Mouse (Mus musculus): Measurements from ENCODE around the gene Ppip5k2.
A peak's percentile ranks its signal among the peaks of the same experiment; 100 is the strongest.

Ppip5k2 gene

GRCm38 (mm10) chr1:97754392-97754791 lies 15.8 kb downstream of the Ppip5k2 start:
- DNase-seq (ENCODE audit: low spot score): no peak

GRCm38 (mm10) chr1:97753216-97753615 lies 17.0 kb downstream of the Ppip5k2 start:
- no peak for DNase-seq (ENCODE audit: low spot score)

GRCm38 (mm10) chr1:97748163-97748562 lies 22.0 kb downstream of the Ppip5k2 start:
- DNase-seq (ENCODE audit: low spot score): no peak

- DNase-seq (ENCODE audit: low spot score): no peak
These were observed 23.9 kb downstream of the Ppip5k2 start for GRCm38 (mm10) chr1:97746261-97746660.

- no peak for DNase-seq (ENCODE audit: low spot score)
These were observed 24.5 kb downstream of the Ppip5k2 start for GRCm38 (mm10) chr1:97745712-97746111.

- no peak for DNase-seq (ENCODE audit: low spot score)
These were observed 27.1 kb downstream of the Ppip5k2 start for GRCm38 (mm10) chr1:97743063-97743462.

GRCm38 (mm10) chr1:97729339-97729738 lies 40.9 kb downstream of the Ppip5k2 start:
- no peak for DNase-seq (ENCODE audit: low spot score)

GRCm38 (mm10) chr1:97726730-97727129 lies 43.5 kb downstream of the Ppip5k2 start:
- DNase-seq (ENCODE audit: low spot score): no peak

GRCm38 (mm10) chr1:97718440-97718839 lies 51.8 kb downstream of the Ppip5k2 start:
- DNase-seq (ENCODE audit: low spot score): no peak

- DNase-seq (ENCODE audit: low spot score): no peak
These were observed 55.8 kb downstream of the Ppip5k2 start for GRCm38 (mm10) chr1:97714334-97714868.

GRCm38 (mm10) chr1:97710520-97710919 lies 59.7 kb downstream of the Ppip5k2 start:
- no peak for DNase-seq (ENCODE audit: low spot score)

GRCm38 (mm10) chr1:97705389-97705788 lies 64.8 kb downstream of the Ppip5k2 start:
- no peak for DNase-seq (ENCODE audit: low spot score)

- DNase-seq (ENCODE audit: low spot score): no peak
These were observed 65.6 kb downstream of the Ppip5k2 start for GRCm38 (mm10) chr1:97704646-97705045.

GRCm38 (mm10) chr1:97698956-97699570 lies 71.1 kb downstream of the Ppip5k2 start:
- DNase-seq (ENCODE audit: low spot score): no peak

- no peak for DNase-seq (ENCODE audit: low spot score)
These were observed 72.9 kb downstream of the Ppip5k2 start for GRCm38 (mm10) chr1:97697273-97697672.

GRCm38 (mm10) chr1:97693825-97694224 lies 76.4 kb downstream of the Ppip5k2 start:
- DNase-seq (ENCODE audit: low spot score): no peak

- DNase-seq (ENCODE audit: low spot score): peak; percentile 37
These were observed 81.5 kb downstream of the Ppip5k2 start for GRCm38 (mm10) chr1:97688756-97689155.

- DNase-seq (ENCODE audit: low spot score): no peak
These were observed 93.6 kb downstream of the Ppip5k2 start for GRCm38 (mm10) chr1:97676526-97677177.

GRCm38 (mm10) chr1:97676115-97676514 lies 94.1 kb downstream of the Ppip5k2 start:
- DNase-seq (ENCODE audit: low spot score): no peak

- DNase-seq (ENCODE audit: low spot score): peak; percentile 11
These were observed 97.4 kb downstream of the Ppip5k2 start for GRCm38 (mm10) chr1:97672849-97673248.

- DNase-seq (ENCODE audit: low spot score): no peak
These were observed 102.9 kb downstream of the Ppip5k2 start for GRCm38 (mm10) chr1:97667288-97667687.

GRCm38 (mm10) chr1:97662324-97662723 lies 107.9 kb downstream of the Ppip5k2 start:
- no peak for DNase-seq (ENCODE audit: low spot score)

GRCm38 (mm10) chr1:97661406-97662241 lies 108.6 kb downstream of the Ppip5k2 start, which contains the start of gene D1Ertd622e:
Gene D1Ertd622e (minus strand): TSS chr1:97662074.
- DNase-seq (ENCODE audit: low spot score): peak; percentile 80

Data from urinary bladder, postnatal 14 days (tissue).